Mouse (Mus musculus) forebrain, embryonic 11.5 days (tissue): ENCODE results near the gene Ccdc7a. TPM values are rescaled to one million over a fixed set of nuclear protein-coding genes. Genes with fewer than 3 reads are reported as not detected.

Experiments
- ATAC-seq: fragments of 200-750 bp; cut with Nextera tagmentation; replicated peaks from 2 replicates; pipeline ENCODE4 v1.8.0; 2017; ENCODE audit warnings: moderate TSS enrichment; ENCODE audit not compliant: low FRiP score
- DNase-seq: peaks from one replicate; pipeline ENCODE4 v3.0.0-alpha.2; 2017; ENCODE audit warnings: low spot score
- H3K27ac ChIP-seq: fragments of 300-500 bp; sonication (generic); 2 replicates; pipeline ENCODE4 v1.5.1; 2014; ENCODE audit warnings: low read depth, low read length
- H3K27me3 ChIP-seq: fragments of 300-500 bp; sonication (generic); 2 replicates; pipeline ENCODE4 v1.6.1; 2014; ENCODE audit warnings: mild to moderate bottlenecking, low read length, mixed read lengths; ENCODE audit not compliant: control insufficient read depth, insufficient read depth
- H3K36me3 ChIP-seq: fragments of 300-500 bp; sonication (generic); 2 replicates; pipeline ENCODE4 v1.6.1; 2014; ENCODE audit warnings: mild to moderate bottlenecking, low read length, moderate library complexity, mixed read lengths; ENCODE audit not compliant: control insufficient read depth, insufficient read depth
- H3K4me1 ChIP-seq: fragments of 300-500 bp; sonication (generic); replicated peaks from 2 replicates; pipeline ENCODE4 v1.6.1; 2014; ENCODE audit warnings: low read length, mixed read lengths; ENCODE audit not compliant: control insufficient read depth, insufficient read depth
- H3K4me2 ChIP-seq: fragments of 300-500 bp; sonication (generic); 2 replicates; pipeline ENCODE4 v1.6.1; 2014; ENCODE audit warnings: low read depth, mild to moderate bottlenecking, low read length, moderate library complexity, mixed read lengths; ENCODE audit not compliant: severe bottlenecking
- H3K4me3 ChIP-seq: fragments of 300-500 bp; sonication (generic); 2 replicates; pipeline ENCODE4 v1.5.1; 2014; ENCODE audit warnings: low read depth, low read length
- H3K9ac ChIP-seq: fragments of 300-500 bp; sonication (generic); 2 replicates; pipeline ENCODE4 v1.6.1; 2014; ENCODE audit warnings: low read length
- H3K9me3 ChIP-seq: fragments of 300-500 bp; sonication (generic); 2 replicates; pipeline ENCODE4 v1.6.1; 2016; ENCODE audit warnings: low read length, mixed read lengths; ENCODE audit not compliant: control insufficient read depth
- WGBS: fragments of 180-500 bp; shearing (Covaris S2); extraction: QIAGEN DNeasy Blood & Tissue Kit; methylation state at CpG from one replicate; pipeline ENCODE4 v1.1.7; 2014; 5-methylcytosine and 5-hydroxymethylcytosine counted together
- polyA plus RNA-seq: library from polyadenylated mRNA; unstranded; fragments of >200 nt; fragmentation: Nextera tagmentation; extraction: Ambion mirVana; gene quantifications from 2 replicates; pipeline ENCODE4 v1.2.1, GENCODE M21; 2014

Ccdc7a gene
- polyA plus RNA-seq, 1 experiment from 2014 or later = not detected

GRCm38 (mm10) chr8:128798594-128798993 is 266.7 kb downstream of the Ccdc7a start, which contains the start of gene Gm3952:
TSS of gene Gm3952 (minus strand) at chr8:128798694.
- WGBS = 86% methylated on average over 1 of the region's 1 CpGs
- no peaks in the 10 kb centered on the region for H3K9me3 ChIP-seq
- no peak for DNase-seq

GRCm38 (mm10) chr8:128735692-128736091 is 329.6 kb downstream of the Ccdc7a start:
- 95% methylated on average over 3 of the region's 3 CpGs for WGBS
- H3K36me3 ChIP-seq = no peaks in the 10 kb centered on the region; the same call in 1 of the 2 replicates

More at GRCm38 (mm10) chr8:128798594-128798993, 266.7 kb downstream of the Ccdc7a start, which contains the start of gene Gm3952:
- no peak within 1 kb of the TSS for H3K4me3 ChIP-seq
- no peaks in the 10 kb centered on the region for H3K27me3 ChIP-seq
- no peak within 1 kb of the TSS for H3K4me2 ChIP-seq
- no peak for ATAC-seq
- H3K36me3 ChIP-seq = no peaks in the 10 kb centered on the region
- no peaks in the 10 kb centered on the region for H3K4me1 ChIP-seq
- H3K9ac ChIP-seq = no peak within 1 kb of the TSS
- H3K27ac ChIP-seq = no peak within 1 kb of the TSS

GRCm38 (mm10) chr8:128734118-128734517 is 331.2 kb downstream of the Ccdc7a start:
- H3K36me3 ChIP-seq = no peaks in the 10 kb centered on the region; the same call in 1 of the 2 replicates
- no peak for ATAC-seq

More at GRCm38 (mm10) chr8:128735692-128736091, 329.6 kb downstream of the Ccdc7a start:
- Histone ChIP-seq H3K4me2 (no peak overlapping the region), H3K9ac (no peak overlapping the region), H3K4me3 (no peak overlapping the region), H3K9me3 (no peaks in the 10 kb centered on the region), H3K27me3 (no peaks in the 10 kb centered on the region), H3K4me1 (no peaks in the 10 kb centered on the region), H3K27ac (no peak overlapping the region)
- DNase-seq (no peak), ATAC-seq (no peak)

GRCm38 (mm10) chr8:128732254-128732653 is 333.1 kb downstream of the Ccdc7a start:
- H3K27me3 ChIP-seq = no peaks in the 10 kb centered on the region
- DNase-seq (no peak), ATAC-seq (no peak)
- H3K9ac ChIP-seq = no peak overlapping the region
- H3K9me3 ChIP-seq = no peaks in the 10 kb centered on the region
- H3K4me3 ChIP-seq = no peak overlapping the region
- H3K27ac ChIP-seq = no peak overlapping the region
- H3K4me2 ChIP-seq = no peak overlapping the region
- no peaks in the 10 kb centered on the region for H3K4me1 ChIP-seq
- H3K36me3 ChIP-seq = no peaks in the 10 kb centered on the region; the same call in 1 of the 2 replicates
- 52% methylated on average over 2 of the region's 2 CpGs for WGBS

More at GRCm38 (mm10) chr8:128734118-128734517, 331.2 kb downstream of the Ccdc7a start:
- Histone ChIP-seq H3K9me3 (no peaks in the 10 kb centered on the region), H3K4me2 (no peak overlapping the region), H3K4me1 (no peaks in the 10 kb centered on the region), H3K27ac (no peak overlapping the region), H3K9ac (no peak overlapping the region), H3K27me3 (no peaks in the 10 kb centered on the region), H3K4me3 (no peak overlapping the region)
- WGBS = 95% methylated on average over 3 of the region's 3 CpGs
- no peak for DNase-seq

GRCm38 (mm10) chr8:128727213-128727612 is 338.1 kb downstream of the Ccdc7a start:
- 87% methylated on average over 1 of the region's 1 CpGs for WGBS

GRCm38 (mm10) chr8:128724819-128725218 is 340.5 kb downstream of the Ccdc7a start:
- peak; percentile 61; the same call in 1 of the 2 replicates for ATAC-seq
- Histone ChIP-seq H3K27ac (no peak overlapping the region), H3K27me3 (no peaks in the 10 kb centered on the region), H3K4me1 (no peaks in the 10 kb centered on the region), H3K9me3 (no peaks in the 10 kb centered on the region), H3K4me3 (no peak overlapping the region), H3K9ac (no peak overlapping the region), H3K4me2 (no peak overlapping the region), H3K36me3 (peaks cover 10% of the 10 kb centered on the region)
- 61% methylated on average over 1 of the region's 1 CpGs for WGBS
- DNase-seq = no peak

More at GRCm38 (mm10) chr8:128727213-128727612, 338.1 kb downstream of the Ccdc7a start:
- no peak overlapping the region for H3K9ac ChIP-seq
- no peaks in the 10 kb centered on the region for H3K4me1 ChIP-seq
- no peak overlapping the region for H3K4me2 ChIP-seq
- peaks cover 7% of the 10 kb centered on the region; the same call in 1 of the 2 replicates for H3K36me3 ChIP-seq
- DNase-seq (no peak), ATAC-seq (no peak)
- no peaks in the 10 kb centered on the region for H3K27me3 ChIP-seq
- no peak overlapping the region for H3K4me3 ChIP-seq
- H3K27ac ChIP-seq = no peak overlapping the region
- no peaks in the 10 kb centered on the region for H3K9me3 ChIP-seq

- ATAC-seq (no peak), DNase-seq (no peak)
- H3K4me1 ChIP-seq = no peaks in the 10 kb centered on the region
- H3K9ac ChIP-seq = no peak overlapping the region
- no peaks in the 10 kb centered on the region for H3K9me3 ChIP-seq
- peaks cover 14% of the 10 kb centered on the region for H3K36me3 ChIP-seq
- no peak overlapping the region for H3K4me2 ChIP-seq
- no peaks in the 10 kb centered on the region for H3K27me3 ChIP-seq
- no peak overlapping the region for H3K27ac ChIP-seq
- H3K4me3 ChIP-seq = no peak overlapping the region
Measured at GRCm38 (mm10) chr8:128716184-128716583, 349.1 kb downstream of the Ccdc7a start.

GRCm38 (mm10) chr8:128709261-128709660 is 356.1 kb downstream of the Ccdc7a start:
- Histone ChIP-seq H3K9me3 (no peaks in the 10 kb centered on the region), H3K4me2 (no peak overlapping the region), H3K27me3 (no peaks in the 10 kb centered on the region), H3K4me3 (no peak overlapping the region), H3K27ac (no peak overlapping the region), H3K4me1 (no peaks in the 10 kb centered on the region), H3K36me3 (peaks cover 4% of the 10 kb centered on the region; the same call in 1 of the 2 replicates), H3K9ac (no peak overlapping the region)
- ATAC-seq (0 out of 2 replicates have a peak, but pooled peaks have one; percentile 75), DNase-seq (peak; percentile 82)
- 51% methylated on average over 3 of the region's 3 CpGs for WGBS

- no peak for ATAC-seq
- WGBS = 98% methylated on average over 2 of the region's 2 CpGs
Measured at GRCm38 (mm10) chr8:128704836-128705235, 360.5 kb downstream of the Ccdc7a start.

More at GRCm38 (mm10) chr8:128704836-128705235, 360.5 kb downstream of the Ccdc7a start:
- Histone ChIP-seq H3K27ac (no peak overlapping the region), H3K27me3 (no peaks in the 10 kb centered on the region), H3K4me3 (no peak overlapping the region), H3K36me3 (no peaks in the 10 kb centered on the region; the same call in 1 of the 2 replicates), H3K9ac (no peak overlapping the region), H3K4me1 (no peaks in the 10 kb centered on the region), H3K4me2 (no peak overlapping the region), H3K9me3 (no peaks in the 10 kb centered on the region)
- DNase-seq = no peak
